Mouse (Mus musculus) intestine, embryonic 16.5 days (tissue): Measurements from ENCODE around the gene Vipas39. TPM values are rescaled to one million over a fixed set of nuclear protein-coding genes. Genes with fewer than 3 reads are reported as not detected.

ENCODE experiments used
- microRNA-seq: library from miRNA; unstranded; fragments of <30 nt; microRNA quantifications from one replicate; pipeline ENCODE4, GENCODE M21; 2016
- polyA plus RNA-seq: library from polyadenylated mRNA; unstranded; fragments of >200 nt; fragmentation: Nextera tagmentation; extraction: Ambion mirVana; gene quantifications from 2 replicates; pipeline ENCODE4 v1.2.1, GENCODE M21; 2015

Vipas39 gene
- polyA plus RNA-seq, 1 experiment from 2014 or later = 42.4 TPM

Small RNA genes lying within 50 kb of the gene (microRNA-seq; reads per million reads assigned to microRNA genes)
- not detected for gene Gm47293

Other genes with a start within 250 kb of the Vipas39 start
- gene Tmem63c, start 244.9 kb downstream of the Vipas39 start, polyA plus RNA-seq = 0.60 and 0.92 TPM in 2 replicates
- 1.2 and 1.6 TPM in 2 replicates for gene Ngb, start 163.7 kb downstream of the Vipas39 start, polyA plus RNA-seq
- gene Gstz1, start 119.1 kb downstream of the Vipas39 start, polyA plus RNA-seq = 60.4 and 61.2 TPM in 2 replicates
- gene Pomt2, start 118.3 kb downstream of the Vipas39 start, polyA plus RNA-seq = 11.7 TPM in 2 replicates
- 0.69 and 1.3 TPM in 2 replicates for gene Samd15, start 66.5 kb downstream of the Vipas39 start, polyA plus RNA-seq
- gene Tmed8, start 65.8 kb downstream of the Vipas39 start, polyA plus RNA-seq = 0.95 and 1.4 TPM in 2 replicates
- 0.45 and 0.49 TPM in 2 replicates for gene Noxred1, start 27.5 kb downstream of the Vipas39 start, polyA plus RNA-seq
- gene Ahsa1, start 223 bp upstream of the Vipas39 start, polyA plus RNA-seq = 196 and 225 TPM in 2 replicates
- gene Ism2, start 33.4 kb upstream of the Vipas39 start, polyA plus RNA-seq = 0.27 and 0.49 TPM in 2 replicates
- 126 and 133 TPM in 2 replicates for gene Sptlc2, start 122.1 kb upstream of the Vipas39 start, polyA plus RNA-seq
- gene Slirp, start 177.6 kb upstream of the Vipas39 start, polyA plus RNA-seq = 258 and 261 TPM in 2 replicates
- gene Alkbh1, start 177.8 kb upstream of the Vipas39 start, polyA plus RNA-seq = 43.9 and 52.0 TPM in 2 replicates
- 100.0 and 107 TPM in 2 replicates for gene Snw1, start 206.0 kb upstream of the Vipas39 start, polyA plus RNA-seq
- not detected in 2 replicates for gene Gm5788, start 228.5 kb upstream of the Vipas39 start, polyA plus RNA-seq
- gene Gm8300, start 248.1 kb upstream of the Vipas39 start, polyA plus RNA-seq = not detected in 2 replicates